Mouse (Mus musculus): ENCODE data around the gene Tcp11l2. TPM values are rescaled to one million over a fixed set of nuclear protein-coding genes. Genes with fewer than 3 reads are reported as not detected.

Gene Tcp11l2
- polyA plus RNA-seq, 1 experiment from 2014 or later, result 16.8 TPM

Other genes with a start within 250 kb of the Tcp11l2 start
- 3.0 and 3.2 TPM in 2 replicates for gene Nuak1, start 136.0 kb upstream of the Tcp11l2 start, polyA plus RNA-seq (2015; fragmentation: Nextera tagmentation; extraction: Ambion mirVana)
- gene Ckap4, start 42.6 kb upstream of the Tcp11l2 start, polyA plus RNA-seq (2015; fragmentation: Nextera tagmentation; extraction: Ambion mirVana), result 89.9 and 94.3 TPM in 2 replicates
- gene Polr3b, start 45.7 kb downstream of the Tcp11l2 start, polyA plus RNA-seq (2015; fragmentation: Nextera tagmentation; extraction: Ambion mirVana), result 18.0 and 18.5 TPM in 2 replicates
- 0.14 and 0.17 TPM in 2 replicates for gene Rfx4, start 179.4 kb downstream of the Tcp11l2 start, polyA plus RNA-seq (2015; fragmentation: Nextera tagmentation; extraction: Ambion mirVana)

Measured in kidney, embryonic 15.5 days (tissue).